Comparison of ENCODE assay signal across 8 mouse cellular contexts in genomic region chr11:97018583-97019344, GRCm38 (mm10). TPM values are rescaled to one million over a fixed set of nuclear protein-coding genes. Genes with fewer than 3 reads are reported as not detected.
A peak's percentile ranks its signal among the peaks of the same experiment; 100 is the strongest.
DNase-seq lines count a peak whose midpoint lies in the region; ATAC-seq and TF ChIP-seq lines count a peak whose summit lies in the region.

No protein-coding gene starts in this region.

- no peak for DNase-seq in spleen, adult 2 months (ENCODE audit: low read depth in 1 of 2, low spot score in 2 of 2)
- DNase-seq in spleen, postnatal 4 days (ENCODE audit: low spot score in 2 of 2), result no peak
- DNase-seq in layer of hippocampus, adult 8-10 months (ENCODE audit: low spot score in 2 of 2), result no peak
- DNase-seq in cerebellum, postnatal 36 days, result no peak

- TF ChIP-seq POLR2A in spleen, adult 2 months (IDR thresholded peaks at IDR 0.05; ENCODE audit: low read depth, low read length), result no peak
- TF ChIP-seq POLR2A in embryonic fibroblast, embryonic 13.5 days (IDR thresholded peaks at IDR 0.05; ENCODE audit: low read depth, low read length), result no peak

- H3K27ac ChIP-seq in spleen, adult 2 months (ENCODE audit: insufficient read depth, low read length), result no peak overlapping the region
- H3K27ac ChIP-seq in embryonic fibroblast, embryonic 13.5 days (ENCODE audit: insufficient read depth, low read length), result no peak overlapping the region
- no peak overlapping the region for H3K27ac ChIP-seq in limb, embryonic 12.5 days
- no peak overlapping the region for H3K27ac ChIP-seq in neural tube, embryonic 15.5 days (replicated peaks)

- no peaks in the 10 kb centered on the region for H3K9me3 ChIP-seq in limb, embryonic 12.5 days
- H3K9me3 ChIP-seq in neural tube, embryonic 15.5 days (replicated peaks), result no peaks in the 10 kb centered on the region

- no peaks in the 10 kb centered on the region for H3K36me3 ChIP-seq in spleen, adult 2 months (ENCODE audit: control insufficient read depth, insufficient read depth, low read length)
- H3K36me3 ChIP-seq in limb, embryonic 12.5 days, result no peaks in the 10 kb centered on the region
- no peaks in the 10 kb centered on the region for H3K36me3 ChIP-seq in neural tube, embryonic 15.5 days

- H3K4me3 ChIP-seq in spleen, adult 2 months (ENCODE audit: extremely low read depth, insufficient read depth, insufficient read length), result peak overlapping the region; percentile 40; the same call in 1 of the 2 replicates
- peak overlapping the region; percentile 4; the same call in 1 of the 2 replicates for H3K4me3 ChIP-seq in embryonic fibroblast, embryonic 13.5 days (ENCODE audit: insufficient read depth, low read length)
- peak overlapping the region; percentile 45 for H3K4me3 ChIP-seq in limb, embryonic 12.5 days (replicated peaks)
- peak overlapping the region; percentile 34 for H3K4me3 ChIP-seq in neural tube, embryonic 15.5 days (replicated peaks)

- H3K9ac ChIP-seq in limb, embryonic 12.5 days (replicated peaks), result peak overlapping the region; percentile 55
- no peak overlapping the region for H3K9ac ChIP-seq in neural tube, embryonic 15.5 days (replicated peaks)

- peaks cover 30% of the 10 kb centered on the region for H3K27me3 ChIP-seq in spleen, adult 2 months (ENCODE audit: control insufficient read depth, insufficient read depth, low read length)
- peaks cover 94% of the 10 kb centered on the region for H3K27me3 ChIP-seq in limb, embryonic 12.5 days
- H3K27me3 ChIP-seq in neural tube, embryonic 15.5 days (replicated peaks), result peaks cover 90% of the 10 kb centered on the region

- 2% methylated on average over 55 of the region's 68 CpGs for WGBS in spleen, adult 2 months
- WGBS in limb, embryonic 12.5 days, result under 1% methylated on average over 68 of the region's 68 CpGs
- under 1% methylated on average over 44 of the region's 68 CpGs for WGBS in neural tube, embryonic 15.5 days

- no peak for ATAC-seq in limb, embryonic 12.5 days (ENCODE audit: insufficient number of reproducible peaks, insufficient read depth, low FRiP score, low TSS enrichment, low read depth)
- no peak for ATAC-seq in neural tube, embryonic 15.5 days (ENCODE audit: low FRiP score)
- ATAC-seq in megakaryocyte progenitor cell, adult 5-6 weeks (replicated peaks; ENCODE audit: poor library complexity), result no peak

- TF ChIP-seq CTCF in spleen, adult 2 months (IDR thresholded peaks at IDR 0.05; ENCODE audit: extremely low read depth, insufficient read depth, insufficient read length, insufficient replicate concordance), result no peak
- TF ChIP-seq CTCF in embryonic fibroblast, embryonic 13.5 days (IDR thresholded peaks at IDR 0.05; ENCODE audit: borderline replicate concordance, insufficient read depth, low read length), result no peak

- peaks cover 17% of the 10 kb centered on the region for H3K4me1 ChIP-seq in spleen, adult 2 months (ENCODE audit: control insufficient read depth, insufficient read depth, insufficient read length)
- no peaks in the 10 kb centered on the region for H3K4me1 ChIP-seq in embryonic fibroblast, embryonic 13.5 days (ENCODE audit: control insufficient read depth, insufficient read depth, low read length)
- H3K4me1 ChIP-seq in limb, embryonic 12.5 days (replicated peaks), result peaks cover 33% of the 10 kb centered on the region
- peaks cover 38% of the 10 kb centered on the region for H3K4me1 ChIP-seq in neural tube, embryonic 15.5 days

- H3K4me2 ChIP-seq in limb, embryonic 12.5 days, result peak overlapping the region; percentile 71
- peak overlapping the region; percentile 56 for H3K4me2 ChIP-seq in neural tube, embryonic 15.5 days

RNA-seq across cellular contexts. Expression of gene Sp6, which starts 5.6 kb away (rescaled TPM):
- polyA plus RNA-seq in spleen, adult 2 months (2012; rRNA removed), result 0.57 and 0.82 TPM in 2 replicates
- polyA plus RNA-seq in embryonic fibroblast, embryonic 13.5 days (2011; ENCODE audit: insufficient read length, low read depth, missing spikeins), result 0.33 and 0.35 TPM in 2 replicates
- 6.5 and 7.7 TPM in 2 replicates for polyA plus RNA-seq in limb, embryonic 12.5 days (2016; fragmentation: Nextera tagmentation; extraction: Ambion mirVana)
- 0.23 and 0.52 TPM in 2 replicates for polyA plus RNA-seq in neural tube, embryonic 15.5 days (2015; fragmentation: Nextera tagmentation; extraction: Ambion mirVana)
- 1 to 10 TPM in 3 of 4 experiments, under 1 TPM in 1; 0.83 to 1.7 (median 1.5) TPM for total RNA-seq in layer of hippocampus, adult 8-10 months (2022)
- total RNA-seq in megakaryocyte progenitor cell, adult 5-6 weeks (2015), result not detected in 2 replicates
- total RNA-seq in megakaryocyte progenitor cell, adult 5-6 weeks (2017), result 0.03 TPM in 1 of 2 replicates, not detected in the other

RNA-seq across cellular contexts. Expression of gene Scrn2, which starts 11.0 kb away (rescaled TPM):
- polyA plus RNA-seq in spleen, adult 2 months (2012; rRNA removed), result 10.0 and 12.3 TPM in 2 replicates
- polyA plus RNA-seq in embryonic fibroblast, embryonic 13.5 days (2011; ENCODE audit: insufficient read length, low read depth, missing spikeins), result 6.9 and 9.7 TPM in 2 replicates
- polyA plus RNA-seq in limb, embryonic 12.5 days (2016; fragmentation: Nextera tagmentation; extraction: Ambion mirVana), result 32.4 and 35.1 TPM in 2 replicates
- polyA plus RNA-seq in neural tube, embryonic 15.5 days (2015; fragmentation: Nextera tagmentation; extraction: Ambion mirVana), result 12.6 and 18.5 TPM in 2 replicates
- 1 to 10 TPM; 4.3 to 6.9 (median 6.3) TPM for total RNA-seq in layer of hippocampus, adult 8-10 months (2022)
- total RNA-seq in megakaryocyte progenitor cell, adult 5-6 weeks (2015), result 3.0 and 4.2 TPM in 2 replicates
- total RNA-seq in megakaryocyte progenitor cell, adult 5-6 weeks (2017), result 18.3 and 21.1 TPM in 2 replicates

RNA-seq across cellular contexts. Expression of gene Lrrc46, which starts 22.4 kb away (rescaled TPM):
- polyA plus RNA-seq in spleen, adult 2 months (2012; rRNA removed), result 0.06 TPM in 1 of 2 replicates, not detected in the other
- polyA plus RNA-seq in embryonic fibroblast, embryonic 13.5 days (2011; ENCODE audit: insufficient read length, low read depth, missing spikeins), result 0.65 and 0.87 TPM in 2 replicates
- 1.0 TPM in 2 replicates for polyA plus RNA-seq in limb, embryonic 12.5 days (2016; fragmentation: Nextera tagmentation; extraction: Ambion mirVana)
- 1.9 and 2.3 TPM in 2 replicates for polyA plus RNA-seq in neural tube, embryonic 15.5 days (2015; fragmentation: Nextera tagmentation; extraction: Ambion mirVana)
- total RNA-seq in layer of hippocampus, adult 8-10 months (2022), result 1 to 10 TPM in 2 of 4 experiments, under 1 TPM in 2; 0.87 to 1.9 (median 1.3) TPM
- total RNA-seq in megakaryocyte progenitor cell, adult 5-6 weeks (2015), result 0.64 and 0.69 TPM in 2 replicates
- total RNA-seq in megakaryocyte progenitor cell, adult 5-6 weeks (2017), result not detected in 2 replicates

RNA-seq across cellular contexts. Expression of gene Mrpl10, which starts 22.6 kb away (rescaled TPM):
- polyA plus RNA-seq in spleen, adult 2 months (2012; rRNA removed), result 57.6 and 58.1 TPM in 2 replicates
- polyA plus RNA-seq in embryonic fibroblast, embryonic 13.5 days (2011; ENCODE audit: insufficient read length, low read depth, missing spikeins), result 62.8 and 64.8 TPM in 2 replicates
- polyA plus RNA-seq in limb, embryonic 12.5 days (2016; fragmentation: Nextera tagmentation; extraction: Ambion mirVana), result 80.0 and 80.5 TPM in 2 replicates
- polyA plus RNA-seq in neural tube, embryonic 15.5 days (2015; fragmentation: Nextera tagmentation; extraction: Ambion mirVana), result 63.7 and 67.4 TPM in 2 replicates
- 10 to 100 TPM; 76.3 to 85.2 (median 77.8) TPM for total RNA-seq in layer of hippocampus, adult 8-10 months (2022)
- 32.1 and 34.0 TPM in 2 replicates for total RNA-seq in megakaryocyte progenitor cell, adult 5-6 weeks (2015)
- 19.7 and 24.5 TPM in 2 replicates for total RNA-seq in megakaryocyte progenitor cell, adult 5-6 weeks (2017)

RNA-seq across cellular contexts. Expression of gene Osbpl7, which starts 31.7 kb away (rescaled TPM):
- 19.1 and 23.4 TPM in 2 replicates for polyA plus RNA-seq in spleen, adult 2 months (2012; rRNA removed)
- polyA plus RNA-seq in embryonic fibroblast, embryonic 13.5 days (2011; ENCODE audit: insufficient read length, low read depth, missing spikeins), result 7.3 and 9.7 TPM in 2 replicates
- polyA plus RNA-seq in limb, embryonic 12.5 days (2016; fragmentation: Nextera tagmentation; extraction: Ambion mirVana), result 6.7 and 8.7 TPM in 2 replicates
- polyA plus RNA-seq in neural tube, embryonic 15.5 days (2015; fragmentation: Nextera tagmentation; extraction: Ambion mirVana), result 10.4 and 12.7 TPM in 2 replicates
- total RNA-seq in layer of hippocampus, adult 8-10 months (2022), result 10 to 100 TPM; 18.6 to 21.7 (median 20.6) TPM
- total RNA-seq in megakaryocyte progenitor cell, adult 5-6 weeks (2015), result 8.5 and 9.7 TPM in 2 replicates
- total RNA-seq in megakaryocyte progenitor cell, adult 5-6 weeks (2017), result 8.3 and 10.5 TPM in 2 replicates
